In genomic region chr11:55097463-55098188, GRCm38 (mm10) we compare ENCODE assay signal across 8 mouse cellular contexts. TPM values are rescaled to one million over a fixed set of nuclear protein-coding genes. Genes with fewer than 3 reads are reported as not detected.
DNase-seq lines count a peak whose midpoint lies in the region; ATAC-seq lines count a peak whose summit lies in the region.

Gene Gm2a, plus strand, starts transcription at chr11:55098115.

- DNase-seq in WW6 (ENCODE audit: low read depth, low spot score): peak; percentile 99
- peak; percentile 69 to 86 for DNase-seq in cerebellum, postnatal 4 days (ENCODE audit: low spot score in 2 of 2)
- peak; percentile 96 for DNase-seq in gastrocnemius, adult 18-20 months (ENCODE audit: low spot score)
- DNase-seq in left cerebral cortex, adult 18-20 months (ENCODE audit: low spot score in 2 of 2): peak; percentile 88 to 93
- DNase-seq in right cerebral cortex, adult 18-20 months: peak; percentile 97
- DNase-seq in urinary bladder, postnatal 10 days (ENCODE audit: low spot score): peak; percentile 75

- H3K4me2 ChIP-seq in hindbrain, embryonic 16.5 days (ENCODE audit: low read length): peak within 1 kb of the TSS; percentile 83

- 3% methylated on average over 43 of the region's 45 CpGs for WGBS in hindbrain, embryonic 16.5 days
- WGBS in macrophage (ENCODE audit: missing documents): under 1% methylated on average over 41 of the region's 45 CpGs

- H3K79me2 ChIP-seq in macrophage (ENCODE audit: inconsistent target): peaks cover 46% of the 10 kb centered on the region

- H3K4me1 ChIP-seq in hindbrain, embryonic 16.5 days (ENCODE audit: control insufficient read depth, insufficient read depth, low read depth, low read length): peaks cover 12% of the 10 kb centered on the region

- peak; percentile 96 for ATAC-seq in hindbrain, embryonic 16.5 days

- no peaks in the 10 kb centered on the region for H3K36me3 ChIP-seq in hindbrain, embryonic 16.5 days (ENCODE audit: control insufficient read depth, insufficient read depth, low read length)
- H3K36me3 ChIP-seq in macrophage (ENCODE audit: inconsistent target): peaks cover 11% of the 10 kb centered on the region; the same call in 1 of the 2 replicates

- H3K9me3 ChIP-seq in hindbrain, embryonic 16.5 days (ENCODE audit: control insufficient read depth, low read length): no peaks in the 10 kb centered on the region

- H3K4me3 ChIP-seq in hindbrain, embryonic 16.5 days (ENCODE audit: low read length): peak within 1 kb of the TSS; percentile 67
- peak within 1 kb of the TSS; percentile 67 for H3K4me3 ChIP-seq in macrophage (ENCODE audit: inconsistent target)

- peak within 1 kb of the TSS; percentile 81 for H3K27ac ChIP-seq in hindbrain, embryonic 16.5 days (ENCODE audit: low read depth, low read length)
- peak within 1 kb of the TSS; percentile 66 for H3K27ac ChIP-seq in macrophage

- H3K9ac ChIP-seq in hindbrain, embryonic 16.5 days (ENCODE audit: low read depth, low read length): peak within 1 kb of the TSS; percentile 83

- H3K27me3 ChIP-seq in hindbrain, embryonic 16.5 days (replicated peaks; ENCODE audit: control insufficient read depth, insufficient read depth, low read length): no peaks in the 10 kb centered on the region

RNA-seq across cellular contexts. Expression of gene Gm2a, which starts in this region (rescaled TPM):
- total RNA-seq in gastrocnemius, adult 18-20 months (2021): 1 to 10 TPM; 8.2 TPM
- 39.0 and 45.8 TPM in 2 replicates for polyA plus RNA-seq in hindbrain, embryonic 16.5 days (2015; fragmentation: Nextera tagmentation; extraction: Ambion mirVana)
- 10 to 100 TPM; 29.1 to 30.7 TPM for total RNA-seq in left cerebral cortex, adult 18-20 months (2021)
- 10 to 100 TPM in 1 of 26 experiments, 1 to 10 TPM in 25; 1.3 to 10.9 (median 3.9) TPM for total RNA-seq in macrophage (2018; cell fraction: chromatin; rRNA removed)
- total RNA-seq in macrophage (2018; cell fraction: cytosol; rRNA removed): 100 to 1,000 TPM; 104 to 194 (median 135) TPM
- total RNA-seq in macrophage (2018; cell fraction: nucleus; rRNA removed): 100 to 1,000 TPM in 2 of 26 experiments, 10 to 100 TPM in 24; 18.2 to 115 (median 67.3) TPM
- 127 to 236 TPM (median 209 TPM) in 3 replicates for polyA plus RNA-seq in macrophage (2018)

Comparison
In these comparisons a context has a peak if more than half of its experiments do, and no peak if none do; other contexts are left out.
1. Peak in every context shown above with its lines: DNase-seq, ATAC-seq, H3K4me3 ChIP-seq and H3K27ac ChIP-seq.